Mouse (Mus musculus) embryo, embryonic 10.5 days (tissue): ENCODE measurements around the gene Mtmr11.
A peak's percentile ranks its signal among the peaks of the same experiment; 100 is the strongest.
"Not testable (repeated sequence)": the region's sequence is repeated elsewhere in the genome, so short reads cannot be mapped to it uniquely, and the experiment has no call there.

Source experiments
- DNase-seq: peaks from one replicate; pipeline ENCODE4 v3.0.0-alpha.2; 2015; ENCODE audit warnings: low spot score

Gene Mtmr11

DNA sequence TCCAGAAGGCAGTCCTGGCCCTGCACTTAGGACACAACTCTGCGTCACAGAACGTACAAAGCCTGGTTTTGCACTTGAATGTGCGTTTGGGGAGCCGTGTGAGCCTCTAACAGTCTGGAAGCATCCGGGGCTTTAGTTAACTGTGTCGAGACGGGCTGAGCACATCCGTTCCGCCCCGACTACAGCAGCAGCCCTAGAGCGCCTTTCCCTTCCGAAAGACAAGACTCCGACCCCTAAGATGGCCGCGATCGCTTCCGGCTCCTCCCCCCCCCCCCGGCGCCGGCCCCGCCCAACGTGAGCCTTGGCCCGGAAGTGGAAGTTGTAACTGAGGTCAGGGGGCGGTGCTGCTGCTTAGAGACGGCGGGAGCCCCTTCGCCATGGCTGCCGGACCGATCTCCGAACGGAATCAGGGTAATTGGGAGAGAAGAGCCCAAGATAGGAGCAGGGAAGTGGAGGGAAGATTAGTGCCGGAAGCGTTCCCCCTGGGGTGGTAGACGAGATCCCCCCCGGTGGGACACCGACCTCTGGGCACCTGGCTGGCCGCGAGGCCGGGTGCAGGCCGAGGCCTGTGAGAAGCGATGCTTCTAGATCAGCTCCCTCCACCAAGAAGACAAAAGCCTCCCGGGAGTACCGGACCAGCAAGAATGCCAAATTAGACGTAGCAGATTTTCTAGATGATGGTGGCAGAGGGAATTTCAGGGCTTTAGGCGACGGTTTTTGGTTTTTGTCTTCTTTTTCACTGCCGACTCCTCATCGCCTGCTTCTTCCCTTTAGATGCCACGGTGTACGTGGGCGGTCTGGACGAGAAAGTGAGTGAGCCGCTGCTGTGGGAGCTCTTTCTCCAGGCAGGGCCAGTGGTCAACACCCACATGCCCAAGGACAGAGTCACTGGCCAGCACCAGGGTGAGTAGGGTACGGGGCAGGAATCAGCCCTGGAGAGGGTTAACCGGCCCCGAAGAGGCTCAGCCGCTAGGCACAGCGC lies 10.7 kb downstream of the Mtmr11 start, which contains the start of gene Sf3b4:
TSS of gene Sf3b4 (plus strand) at position 136 of the 982 bp plus-strand sequence.
- DNase-seq, result peak; percentile 96

DNA sequence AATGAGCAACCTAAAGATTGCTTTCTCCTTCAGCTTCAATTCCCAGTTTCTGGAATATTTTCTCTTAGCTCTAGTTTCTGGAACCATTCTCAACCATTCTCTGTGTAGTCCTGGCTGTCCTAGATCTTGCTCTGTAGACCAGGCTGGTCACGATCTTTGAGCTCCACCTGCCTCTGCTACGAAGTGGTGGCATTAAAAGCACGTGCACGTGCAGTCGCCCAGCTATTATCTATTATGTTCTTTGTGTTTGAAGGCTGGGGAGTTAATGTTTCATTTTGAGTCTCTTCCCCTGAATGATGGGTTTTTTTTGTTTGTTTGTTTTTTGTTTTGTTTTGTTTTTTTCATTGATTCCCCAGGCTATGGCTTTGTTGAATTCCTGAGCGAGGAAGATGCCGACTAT lies 11.4 kb downstream of the Mtmr11 start:
- no peak for DNase-seq

DNA sequence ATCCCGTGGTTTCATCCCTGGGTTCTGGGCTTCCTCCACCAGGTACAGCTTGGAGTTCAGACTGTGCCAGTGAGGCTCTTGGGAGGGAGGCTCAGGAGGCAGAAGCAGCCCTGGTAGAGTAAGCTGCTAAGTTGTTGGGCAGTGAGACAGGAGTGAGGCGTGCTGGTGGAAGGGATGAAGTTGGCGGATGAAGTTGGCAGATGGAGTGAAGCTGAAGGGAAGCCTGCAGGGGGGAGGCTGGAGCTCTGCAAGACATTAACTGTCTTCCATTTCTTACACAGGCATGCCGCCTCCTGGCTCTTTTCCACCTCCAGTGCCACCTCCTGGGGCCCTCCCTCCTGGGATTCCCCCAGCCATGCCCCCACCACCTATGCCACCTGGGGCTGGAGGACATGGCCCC lies 12.2 kb downstream of the Mtmr11 start:
- DNase-seq, result not testable (repeated sequence)

DNA sequence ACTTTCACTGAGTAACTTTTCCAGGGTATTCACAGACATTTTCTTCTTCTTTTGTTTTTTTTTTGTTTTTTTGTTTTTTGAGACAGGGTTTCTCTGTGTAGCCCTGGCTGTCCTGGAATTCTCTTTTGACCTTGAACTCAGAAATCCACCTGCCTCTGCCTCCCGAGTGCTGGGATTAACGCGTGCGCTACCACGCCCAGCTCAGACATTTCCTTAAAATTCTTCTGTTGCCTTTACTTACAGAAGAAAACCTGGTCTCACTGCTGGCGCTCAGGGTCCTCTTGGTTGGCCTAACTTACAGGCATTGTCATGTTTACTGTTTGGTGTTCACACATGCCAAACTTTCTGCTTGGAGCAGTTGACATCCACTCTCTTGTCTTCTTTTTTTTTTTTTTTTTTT lies 13.4 kb downstream of the Mtmr11 start:
- DNase-seq, result no peak

DNA sequence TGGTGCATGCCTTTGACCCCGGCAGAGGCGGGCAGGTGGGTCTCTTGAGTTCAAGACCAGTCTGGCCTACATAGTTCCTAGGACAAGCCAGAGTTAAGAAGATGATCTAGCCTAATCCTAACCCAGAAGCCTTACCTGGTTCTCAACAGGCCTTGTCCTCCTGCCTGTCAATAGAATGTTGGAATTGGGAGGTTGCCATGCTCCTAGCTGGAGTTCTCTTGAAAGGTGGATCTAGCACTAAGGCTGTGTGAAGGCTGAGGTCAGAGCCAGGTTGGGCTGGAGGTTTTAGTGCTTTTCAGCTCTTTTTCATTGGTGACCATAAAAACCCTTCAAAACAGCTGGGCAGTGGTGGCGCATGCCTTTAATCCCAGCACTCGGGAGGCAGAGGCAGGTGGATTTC lies 16.6 kb downstream of the Mtmr11 start:
- no peak for DNase-seq

DNA sequence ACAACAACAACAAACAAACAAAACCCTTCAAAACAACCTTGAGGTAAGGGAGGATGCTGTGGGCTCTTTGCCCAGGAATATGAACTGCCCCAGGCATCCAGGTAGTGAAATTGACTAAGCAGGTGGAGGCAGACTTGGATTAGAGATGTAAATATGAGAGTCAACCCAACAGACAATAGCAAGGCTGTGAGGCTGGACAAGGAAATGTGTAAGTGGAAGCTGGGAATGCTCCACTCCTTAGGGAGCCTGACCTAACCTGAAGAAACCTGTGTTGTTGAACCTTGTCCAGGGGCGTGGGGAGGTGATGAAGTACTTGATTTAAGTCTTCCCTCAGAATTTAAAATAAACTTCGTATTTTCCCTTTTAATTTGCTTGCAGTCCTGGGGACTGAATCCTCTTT lies 17.1 kb downstream of the Mtmr11 start:
- no peak for DNase-seq

DNA sequence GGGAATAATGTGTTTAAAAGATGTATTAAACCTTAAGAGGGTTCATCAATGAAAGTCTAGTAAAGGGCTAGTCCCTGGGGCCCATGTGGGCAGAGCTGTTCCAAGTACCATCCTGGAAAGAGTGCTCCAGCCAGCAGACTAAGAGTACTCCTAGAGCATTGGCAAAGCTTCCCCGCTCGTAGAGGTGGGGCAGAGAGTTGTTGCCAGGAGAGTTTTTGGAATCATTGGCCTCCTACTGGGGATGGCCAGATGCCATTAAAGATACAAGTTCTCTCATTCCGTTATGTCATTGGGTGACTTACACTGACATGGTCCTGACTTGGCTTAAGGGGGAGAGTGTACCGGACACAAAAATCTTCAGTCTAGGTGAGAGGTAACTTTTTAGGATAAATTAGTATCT lies 17.7 kb downstream of the Mtmr11 start:
- DNase-seq, result no peak

DNA sequence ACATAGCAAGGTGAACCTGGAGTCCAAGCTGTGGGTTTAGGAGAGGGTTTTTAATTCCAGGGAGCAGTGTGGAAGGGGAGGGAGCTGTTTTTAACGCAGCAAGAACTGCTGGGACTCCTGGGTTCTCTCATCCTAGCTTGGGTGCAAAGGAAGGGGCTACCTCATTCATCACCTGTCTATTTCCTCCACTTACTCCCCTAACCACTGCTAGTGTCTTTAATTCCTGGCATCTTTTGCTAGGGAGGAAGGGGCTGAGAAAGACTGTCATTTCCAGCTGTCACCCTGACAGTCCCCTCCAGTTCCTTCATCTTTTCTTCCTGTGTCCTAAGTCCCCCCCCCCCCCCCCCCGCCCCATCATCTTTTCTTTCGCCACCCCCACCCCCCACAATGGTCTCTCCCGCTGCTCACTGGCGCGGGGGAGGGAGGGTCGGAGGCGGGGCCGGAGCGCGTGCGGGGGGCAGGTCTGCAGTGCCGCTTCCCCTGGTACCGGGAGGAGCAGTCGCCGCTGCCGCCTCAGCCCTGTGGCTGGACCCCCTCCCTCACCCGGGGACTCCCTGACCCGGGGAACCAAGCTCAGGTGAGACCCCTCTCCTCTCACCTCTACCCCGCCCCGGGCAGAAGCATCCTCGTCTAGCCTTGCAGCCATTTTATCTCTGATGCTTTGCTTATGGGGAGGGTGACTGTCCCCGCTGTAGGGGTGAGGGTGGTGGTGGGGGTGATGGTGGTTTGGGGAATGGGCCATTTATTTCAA lies 19.1 kb downstream of the Mtmr11 start, which contains the start of gene Sv2a:
TSS of gene Sv2a (plus strand) at position 425 of the 751 bp plus-strand sequence.
- peak; percentile 35 for DNase-seq

DNA sequence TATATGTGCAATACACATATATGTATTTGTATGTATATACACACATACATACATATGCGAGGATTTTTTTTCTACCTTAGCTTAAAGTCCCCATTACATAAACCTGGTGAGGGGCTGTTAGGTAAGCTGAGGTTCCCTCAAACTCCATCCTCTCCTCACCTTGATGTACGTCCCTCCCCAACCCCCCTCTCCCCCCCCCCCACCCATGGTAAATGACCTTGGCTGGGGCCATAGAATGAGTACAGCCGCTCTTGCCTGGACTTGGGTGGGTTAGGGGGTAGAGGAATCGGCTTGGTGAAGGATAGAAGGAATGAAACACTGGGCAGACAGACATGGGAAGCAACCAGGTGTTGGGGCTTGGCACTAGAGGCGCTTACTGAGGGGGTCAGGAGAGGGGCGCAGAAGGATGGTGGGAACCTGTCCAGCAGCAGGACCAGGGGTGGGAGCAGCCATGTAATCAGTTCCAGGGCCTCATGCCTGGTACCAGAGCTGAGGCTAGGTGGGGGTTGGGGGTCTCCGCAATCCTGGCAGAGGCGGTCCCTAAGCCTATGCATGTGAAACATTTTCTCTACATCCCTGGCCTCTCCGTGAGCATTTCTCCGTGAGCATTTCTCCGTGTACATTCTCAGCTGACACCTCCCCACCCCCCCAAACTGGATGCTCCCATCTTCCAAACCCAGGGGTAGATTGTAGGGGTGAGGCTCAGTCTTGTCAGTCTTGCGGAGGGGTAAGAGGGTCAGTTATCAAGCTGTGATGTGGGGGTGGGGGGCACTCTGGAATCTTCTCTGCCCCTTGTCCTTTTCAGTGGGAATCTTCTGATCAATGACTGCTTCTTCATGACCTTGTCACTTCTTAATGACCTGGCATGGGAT lies 19.9 kb downstream of the Mtmr11 start:
- DNase-seq, result peak; percentile 9

DNA sequence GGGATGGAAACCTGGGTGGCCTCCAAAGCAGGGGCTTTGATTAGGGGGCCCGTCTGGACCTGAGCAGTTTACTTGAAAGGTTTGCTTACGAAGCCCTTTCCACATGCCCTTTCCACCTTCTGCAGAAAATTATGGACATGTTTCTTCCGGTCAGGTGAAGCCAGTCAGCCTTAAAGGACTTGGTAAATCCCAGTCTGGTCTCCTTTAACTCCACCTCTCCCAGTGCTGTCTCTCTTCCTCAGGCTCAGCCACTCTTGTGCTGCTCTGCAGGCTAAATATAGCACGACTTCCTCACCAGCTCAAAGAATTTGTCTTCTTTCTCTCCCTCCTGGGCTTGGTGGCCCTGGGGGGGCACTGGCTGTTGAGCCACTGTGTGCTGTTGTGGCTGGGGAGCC lies 20.6 kb downstream of the Mtmr11 start:
- DNase-seq, result peak; percentile 5

DNA sequence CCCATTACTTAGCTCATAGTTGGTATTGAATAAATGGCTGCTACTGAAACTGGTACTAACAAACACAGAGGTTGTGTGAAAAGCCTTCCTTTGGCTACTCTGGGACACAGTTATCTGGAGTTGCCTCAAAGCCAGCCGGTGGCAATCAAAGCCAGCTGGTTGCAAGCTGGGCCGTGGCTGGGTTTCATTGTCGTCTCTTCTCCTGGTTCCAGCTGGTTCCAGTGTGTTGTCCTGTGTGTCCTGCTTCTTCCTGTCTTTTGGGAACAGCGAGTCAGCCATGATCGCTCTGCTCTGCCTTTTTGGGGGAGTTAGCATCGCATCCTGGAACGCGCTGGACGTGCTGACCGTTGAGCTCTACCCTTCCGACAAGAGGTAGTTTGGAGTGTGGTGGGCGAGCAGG lies 31.2 kb downstream of the Mtmr11 start:
- DNase-seq, result no peak

DNA sequence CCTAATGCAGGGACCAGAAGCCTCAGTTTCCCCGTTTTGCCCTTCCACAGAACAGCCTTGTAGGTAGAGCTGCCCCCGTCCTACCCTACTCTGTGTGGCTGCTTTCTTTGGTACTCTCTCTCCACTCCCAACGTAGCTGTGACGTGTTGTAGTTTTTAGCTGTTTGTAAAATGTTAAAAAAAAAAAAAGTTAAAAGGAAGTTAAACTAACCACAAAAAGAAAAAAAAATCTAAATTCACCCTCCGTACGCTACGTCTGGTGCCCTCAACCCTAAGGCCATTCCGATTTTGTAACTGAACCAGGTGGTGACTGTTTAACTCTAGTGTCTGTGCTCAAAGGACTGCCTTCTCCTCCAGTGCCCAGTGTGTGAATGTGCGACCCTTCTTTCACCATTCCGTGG lies 33.2 kb downstream of the Mtmr11 start:
- no peak for DNase-seq

DNA sequence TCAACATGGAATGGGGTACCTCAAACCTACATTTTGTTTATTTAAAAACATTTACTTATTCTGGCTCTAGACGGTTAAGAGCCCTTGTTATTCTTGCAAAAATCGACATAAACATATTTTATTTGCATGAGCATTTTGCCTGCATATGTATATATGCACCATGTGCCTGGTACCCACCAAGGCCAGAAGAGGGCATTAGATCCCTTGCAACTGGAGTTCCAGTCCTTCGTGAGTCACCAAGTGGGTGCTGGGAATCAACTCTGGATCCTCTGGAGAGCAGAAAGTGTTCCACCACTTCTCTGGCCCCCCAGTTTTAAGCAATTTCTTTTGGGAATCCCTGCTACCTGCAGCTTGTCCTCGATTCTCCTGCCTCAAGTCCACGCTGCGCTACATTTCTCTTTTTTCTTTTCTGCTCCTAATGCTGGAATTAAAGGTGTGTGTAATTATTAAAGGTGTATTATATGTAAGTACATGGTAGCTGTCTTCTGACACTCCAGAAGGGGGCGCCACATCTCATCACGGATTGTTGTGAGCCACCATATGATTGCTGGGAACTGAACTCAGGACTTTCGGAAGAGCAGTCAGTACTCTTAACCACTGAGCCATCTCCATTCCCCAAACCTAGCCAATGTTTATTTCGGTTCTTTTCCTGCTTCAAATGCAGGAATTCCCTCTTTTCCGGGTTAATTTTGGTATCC lies 34.0 kb downstream of the Mtmr11 start:
- DNase-seq, result no peak

DNA sequence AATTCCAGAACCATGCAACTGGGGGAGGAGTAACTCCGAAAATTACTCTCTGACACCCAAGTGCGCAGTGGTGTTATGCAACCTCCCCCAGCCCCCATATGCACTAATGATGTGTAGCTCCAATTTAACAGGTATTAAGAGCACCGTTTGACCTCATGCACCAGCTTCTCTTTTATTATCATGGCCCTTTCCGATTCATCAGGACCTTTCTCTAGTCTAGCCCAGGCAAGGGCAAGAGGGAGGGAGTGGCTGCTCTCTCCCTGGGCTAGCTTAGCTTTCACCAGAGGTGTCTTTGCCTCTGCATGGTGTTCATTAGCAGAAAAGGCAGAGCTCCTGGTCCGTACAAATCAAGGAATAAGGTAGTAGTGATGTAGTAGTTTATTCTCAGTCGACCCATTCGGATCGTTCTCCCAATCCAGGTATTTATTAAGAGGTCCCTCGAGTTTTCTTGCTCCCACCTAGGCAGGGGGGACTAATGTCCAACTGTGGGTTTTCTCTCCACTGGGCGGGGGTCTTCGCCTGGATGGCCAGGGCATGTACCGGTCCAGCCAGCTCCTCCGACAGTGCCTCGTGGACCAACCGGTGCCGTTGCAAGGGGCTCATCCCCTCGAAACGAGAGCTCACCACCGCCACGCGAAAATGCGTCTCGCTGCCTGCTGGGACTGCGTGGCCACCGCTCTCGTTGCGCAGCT lies 34.8 kb downstream of the Mtmr11 start:
- peak; percentile 12 for DNase-seq

DNA sequence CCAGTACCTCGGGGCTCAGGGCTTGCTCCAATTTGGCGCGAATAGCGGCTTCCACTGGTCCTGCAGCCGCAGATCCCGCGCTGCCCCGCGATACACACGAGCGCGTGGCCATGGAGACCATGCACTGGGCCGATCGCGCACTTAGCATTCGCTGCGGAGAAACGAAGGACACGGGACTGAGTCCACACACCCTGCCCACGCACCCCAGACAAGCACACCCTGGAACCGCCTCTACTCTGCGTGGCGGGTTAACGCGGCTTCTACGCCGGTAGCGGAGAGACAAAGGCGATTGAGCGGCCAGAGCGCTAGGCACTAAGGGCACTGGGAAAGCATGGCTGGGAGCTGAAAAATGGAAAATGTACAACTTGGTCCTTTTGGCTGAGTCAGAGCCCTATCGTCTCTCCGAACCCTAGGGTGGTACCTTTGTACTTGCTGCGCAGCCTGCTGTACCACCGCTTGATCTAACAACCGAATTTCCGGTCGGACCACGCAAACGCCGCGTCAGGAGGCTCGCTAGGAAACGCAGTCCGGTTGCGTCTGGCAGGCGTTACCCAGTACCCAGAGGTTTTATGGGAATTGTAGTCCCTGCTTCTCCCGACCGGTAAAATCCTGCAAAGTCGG lies 35.4 kb downstream of the Mtmr11 start:
- peak; percentile 95 for DNase-seq

DNA sequence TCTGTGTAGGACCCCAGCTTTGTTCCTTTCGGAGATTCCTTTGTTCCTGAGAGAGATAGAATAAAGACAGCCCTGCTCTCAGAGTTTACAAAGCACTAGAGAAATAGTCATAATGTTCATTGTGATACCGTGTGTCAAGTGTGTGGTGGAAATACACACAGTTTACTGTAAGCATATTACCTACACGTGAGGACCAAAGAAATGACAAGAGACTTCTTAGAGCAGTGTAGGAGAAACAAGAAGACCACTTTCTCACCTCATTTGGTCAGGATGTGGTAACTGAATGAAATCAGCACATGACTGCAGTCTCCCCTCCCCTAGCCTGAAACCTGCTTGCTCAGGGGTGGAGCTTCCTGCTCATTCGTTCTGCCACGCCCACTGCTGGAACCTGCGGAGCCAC lies 36.4 kb downstream of the Mtmr11 start:
- DNase-seq, result peak; percentile 55

DNA sequence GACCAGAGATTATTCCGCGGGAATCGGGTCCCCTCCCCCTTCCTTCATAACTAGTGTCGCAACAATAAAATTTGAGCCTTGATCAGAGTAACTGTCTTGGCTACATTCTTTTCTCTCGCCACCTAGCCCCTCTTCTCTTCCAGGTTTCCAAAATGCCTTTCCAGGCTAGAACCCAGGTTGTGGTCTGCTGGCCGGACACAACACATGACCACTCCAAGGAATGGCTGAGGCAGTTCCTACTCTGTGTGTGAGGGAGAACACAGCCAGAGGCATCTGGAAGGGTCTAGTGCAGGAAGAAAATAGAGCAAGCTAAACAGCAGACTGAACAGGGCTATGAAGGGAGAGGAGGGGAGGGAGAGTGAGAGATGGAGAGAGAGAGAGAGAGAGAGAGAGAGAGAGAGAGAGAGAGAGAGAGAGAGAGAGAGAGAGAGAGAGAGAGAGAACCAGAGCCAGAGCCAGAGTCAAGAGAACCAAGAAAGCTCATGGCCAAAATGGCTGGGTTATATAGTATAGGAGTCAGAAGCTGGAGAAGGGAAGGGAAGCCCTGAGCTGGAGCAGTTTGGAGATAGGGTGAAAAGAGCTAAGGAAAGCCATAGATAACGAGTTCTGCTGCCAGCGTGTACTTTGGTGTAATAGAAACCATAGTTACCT lies 36.9 kb downstream of the Mtmr11 start:
- not testable (repeated sequence) for DNase-seq

DNA sequence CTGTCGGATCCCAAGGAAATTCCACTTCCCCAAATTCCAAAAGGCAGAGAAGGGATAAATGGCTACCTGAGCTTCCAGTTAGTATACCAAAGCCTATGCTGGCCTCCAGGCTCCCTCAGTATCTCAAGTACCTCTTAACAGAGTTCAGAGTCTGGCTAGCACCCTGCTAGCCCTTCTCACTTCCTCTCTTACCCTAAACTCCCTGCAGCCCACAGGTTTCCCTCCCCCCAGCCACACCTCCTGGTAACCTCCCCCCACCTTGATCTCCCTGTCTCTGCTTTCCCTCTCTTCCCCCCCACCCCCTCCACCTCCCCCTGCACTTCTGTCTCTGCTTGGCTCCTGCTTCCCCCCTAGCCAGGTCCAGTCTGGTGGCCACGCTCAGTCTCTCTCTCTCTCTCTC lies 37.9 kb downstream of the Mtmr11 start:
- no peak for DNase-seq

DNA sequence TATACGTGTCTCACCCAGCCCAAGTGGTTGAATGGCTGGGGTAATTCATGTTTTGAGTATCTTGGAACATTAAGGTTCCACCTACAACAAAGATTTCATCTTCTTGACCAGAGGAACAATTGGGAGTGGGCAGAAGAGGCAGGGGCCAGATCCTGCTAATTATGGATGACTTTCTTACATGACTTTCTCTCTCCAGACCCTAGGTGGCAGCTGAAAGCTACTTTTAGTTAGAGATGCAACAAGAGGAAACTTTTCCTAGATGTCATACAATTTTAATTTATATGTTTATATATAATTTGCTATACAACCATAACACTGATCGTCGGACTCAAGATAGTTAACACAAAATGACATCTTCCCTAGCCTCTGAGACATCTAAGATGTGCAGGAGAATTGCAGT lies 46.0 kb downstream of the Mtmr11 start:
- DNase-seq, result no peak

DNA sequence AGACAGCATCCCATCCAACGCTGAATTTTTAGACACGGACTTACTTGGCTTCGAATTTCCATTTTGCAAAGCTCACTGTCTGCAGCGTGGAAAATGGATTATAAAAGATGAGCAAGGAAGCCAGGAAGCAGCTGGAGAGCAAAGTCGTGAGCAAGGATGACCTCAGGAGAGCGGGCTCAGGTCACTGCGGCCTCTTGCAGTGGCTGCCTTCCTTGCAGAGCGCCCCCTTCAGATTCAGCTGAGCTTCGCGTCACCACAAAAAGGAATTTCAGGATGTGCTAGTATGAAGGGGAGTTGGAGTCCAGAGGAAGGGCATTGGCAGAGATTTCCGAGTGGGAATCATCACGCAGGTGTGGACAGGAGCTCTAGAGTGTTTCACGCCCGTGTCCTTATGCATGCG lies 47.4 kb downstream of the Mtmr11 start:
- peak; percentile 46 for DNase-seq
